Mouse (Mus musculus): Measurements from ENCODE around the gene Thy1. TPM values are rescaled to one million over a fixed set of nuclear protein-coding genes. Genes with fewer than 3 reads are reported as not detected.
A peak's percentile ranks its signal among the peaks of the same experiment; 100 is the strongest.

Gene Thy1
- polyA plus RNA-seq, 1 experiment from 2014 or later: 1.6 TPM

- Histone ChIP-seq H3K9me3 (no peaks in the 10 kb centered on the region), H3K9ac (no peak overlapping the region), H3K27me3 (peaks cover 14% of the 10 kb centered on the region), H3K27ac (no peak overlapping the region), H3K4me3 (no peak overlapping the region), H3K4me1 (peaks cover 14% of the 10 kb centered on the region), H3K36me3 (no peaks in the 10 kb centered on the region), H3K4me2 (replicated peaks) (no peak overlapping the region)
- ATAC-seq (ENCODE audit: insufficient number of reproducible peaks, insufficient read depth, low FRiP score, low TSS enrichment): no peak
- WGBS: 84% methylated on average over 8 of the region's 8 CpGs
These were observed 6.4 kb downstream of the Thy1 start for GRCm38 (mm10) chr9:44049381-44050165.

- no peak for ATAC-seq (ENCODE audit: insufficient number of reproducible peaks, insufficient read depth, low FRiP score, low TSS enrichment)
- Histone ChIP-seq H3K9ac (no peak overlapping the region), H3K36me3 (no peaks in the 10 kb centered on the region), H3K4me2 (replicated peaks) (no peak overlapping the region), H3K4me3 (no peak overlapping the region), H3K27me3 (no peaks in the 10 kb centered on the region), H3K27ac (no peak overlapping the region), H3K9me3 (no peaks in the 10 kb centered on the region), H3K4me1 (0 out of 2 replicates have a peak, but pooled peaks cover 5% of the 10 kb centered on the region)
- WGBS: 57% methylated on average over 3 of the region's 3 CpGs
These were observed 9.7 kb downstream of the Thy1 start for GRCm38 (mm10) chr9:44052855-44053254.

- Histone ChIP-seq H3K4me3 (no peak overlapping the region), H3K9ac (no peak overlapping the region), H3K9me3 (no peaks in the 10 kb centered on the region), H3K4me1 (no peaks in the 10 kb centered on the region), H3K27ac (no peak overlapping the region), H3K36me3 (no peaks in the 10 kb centered on the region), H3K4me2 (replicated peaks) (no peak overlapping the region), H3K27me3 (no peaks in the 10 kb centered on the region)
- 75% methylated on average over 1 of the region's 1 CpGs for WGBS
- no peak for ATAC-seq (ENCODE audit: insufficient number of reproducible peaks, insufficient read depth, low FRiP score, low TSS enrichment)
These were observed 10.8 kb downstream of the Thy1 start for GRCm38 (mm10) chr9:44053936-44054335.

- WGBS: 87% methylated on average over 6 of the region's 6 CpGs
- H3K4me2 ChIP-seq (replicated peaks): no peak overlapping the region
These were observed 15.4 kb downstream of the Thy1 start for GRCm38 (mm10) chr9:44058606-44059005.

GRCm38 (mm10) chr9:44065177-44065576, 22.0 kb downstream of the Thy1 start:
- Histone ChIP-seq H3K27ac (no peak overlapping the region), H3K9ac (no peak overlapping the region), H3K9me3 (no peaks in the 10 kb centered on the region), H3K4me1 (peaks cover 7% of the 10 kb centered on the region; the same call in 1 of the 2 replicates), H3K36me3 (no peaks in the 10 kb centered on the region), H3K27me3 (no peaks in the 10 kb centered on the region), H3K4me3 (no peak overlapping the region), H3K4me2 (replicated peaks) (no peak overlapping the region)
- no peak for ATAC-seq (ENCODE audit: insufficient number of reproducible peaks, insufficient read depth, low FRiP score, low TSS enrichment)
- WGBS: 40% methylated on average over 1 of the region's 1 CpGs

More at GRCm38 (mm10) chr9:44058606-44059005, 15.4 kb downstream of the Thy1 start:
- Histone ChIP-seq H3K4me3 (no peak overlapping the region), H3K4me1 (no peaks in the 10 kb centered on the region), H3K9ac (no peak overlapping the region), H3K9me3 (no peaks in the 10 kb centered on the region), H3K27ac (no peak overlapping the region), H3K36me3 (no peaks in the 10 kb centered on the region), H3K27me3 (no peaks in the 10 kb centered on the region)
- no peak for ATAC-seq (ENCODE audit: insufficient number of reproducible peaks, insufficient read depth, low FRiP score, low TSS enrichment)

GRCm38 (mm10) chr9:44066785-44067225, 23.6 kb downstream of the Thy1 start, which contains the start of gene Usp2:
Gene Usp2 (plus strand): TSS chr9:44067021.
- Histone ChIP-seq H3K27ac (no peak within 1 kb of the TSS), H3K9ac (peak within 1 kb of the TSS; percentile 52), H3K4me1 (peaks cover 20% of the 10 kb centered on the region), H3K4me3 (peak within 1 kb of the TSS; percentile 49), H3K36me3 (no peaks in the 10 kb centered on the region), H3K4me2 (replicated peaks) (peak within 1 kb of the TSS; percentile 87), H3K9me3 (no peaks in the 10 kb centered on the region), H3K27me3 (no peaks in the 10 kb centered on the region)
- WGBS: under 1% methylated on average over 38 of the region's 38 CpGs
- ATAC-seq (ENCODE audit: insufficient number of reproducible peaks, insufficient read depth, low FRiP score, low TSS enrichment): peak; percentile 91

- Histone ChIP-seq H3K27ac (no peak overlapping the region), H3K9me3 (no peaks in the 10 kb centered on the region), H3K4me3 (peak overlapping the region; percentile 49), H3K36me3 (no peaks in the 10 kb centered on the region), H3K27me3 (no peaks in the 10 kb centered on the region), H3K9ac (peak overlapping the region; percentile 52), H3K4me2 (replicated peaks) (peak overlapping the region; percentile 87), H3K4me1 (peaks cover 26% of the 10 kb centered on the region)
- 4% methylated on average over 15 of the region's 15 CpGs for WGBS
- ATAC-seq (ENCODE audit: insufficient number of reproducible peaks, insufficient read depth, low FRiP score, low TSS enrichment): peak; percentile 45; the same call in 1 of the 2 replicates
These were observed 24.2 kb downstream of the Thy1 start for GRCm38 (mm10) chr9:44067241-44067959.

- no peak for ATAC-seq (ENCODE audit: insufficient number of reproducible peaks, insufficient read depth, low FRiP score, low TSS enrichment)
- Histone ChIP-seq H3K36me3 (no peaks in the 10 kb centered on the region), H3K4me3 (no peak overlapping the region), H3K27me3 (no peaks in the 10 kb centered on the region), H3K9me3 (no peaks in the 10 kb centered on the region), H3K4me2 (replicated peaks) (peak overlapping the region; percentile 87), H3K9ac (no peak overlapping the region), H3K4me1 (peaks cover 27% of the 10 kb centered on the region), H3K27ac (no peak overlapping the region)
- WGBS: 83% methylated on average over 6 of the region's 6 CpGs
These were observed 24.8 kb downstream of the Thy1 start for GRCm38 (mm10) chr9:44067960-44068330.

- Histone ChIP-seq H3K4me1 (peaks cover 27% of the 10 kb centered on the region), H3K4me2 (replicated peaks) (no peak overlapping the region), H3K9me3 (no peaks in the 10 kb centered on the region), H3K9ac (no peak overlapping the region), H3K27ac (no peak overlapping the region), H3K36me3 (no peaks in the 10 kb centered on the region), H3K27me3 (no peaks in the 10 kb centered on the region), H3K4me3 (no peak overlapping the region)
- WGBS: 12% methylated on average over 7 of the region's 7 CpGs
- no peak for ATAC-seq (ENCODE audit: insufficient number of reproducible peaks, insufficient read depth, low FRiP score, low TSS enrichment)
These were observed 26.1 kb downstream of the Thy1 start for GRCm38 (mm10) chr9:44069252-44069651.

GRCm38 (mm10) chr9:44070113-44070843, 27.1 kb downstream of the Thy1 start:
- no peak overlapping the region for H3K9ac ChIP-seq
- 61% methylated on average over 14 of the region's 14 CpGs for WGBS
- H3K27me3 ChIP-seq: no peaks in the 10 kb centered on the region

GRCm38 (mm10) chr9:44070844-44071231, 27.7 kb downstream of the Thy1 start:
- Histone ChIP-seq H3K9me3 (no peaks in the 10 kb centered on the region), H3K4me1 (peaks cover 27% of the 10 kb centered on the region), H3K9ac (no peak overlapping the region), H3K27ac (no peak overlapping the region), H3K4me2 (replicated peaks) (no peak overlapping the region; the same call in 1 of the 2 replicates), H3K36me3 (no peaks in the 10 kb centered on the region), H3K4me3 (no peak overlapping the region), H3K27me3 (no peaks in the 10 kb centered on the region)
- ATAC-seq (ENCODE audit: insufficient number of reproducible peaks, insufficient read depth, low FRiP score, low TSS enrichment): no peak
- WGBS: 22% methylated on average over 8 of the region's 8 CpGs

More at GRCm38 (mm10) chr9:44070113-44070843, 27.1 kb downstream of the Thy1 start:
- H3K4me3 ChIP-seq: no peak overlapping the region
- ATAC-seq (ENCODE audit: insufficient number of reproducible peaks, insufficient read depth, low FRiP score, low TSS enrichment): no peak
- no peak overlapping the region; the same call in 1 of the 2 replicates for H3K4me2 ChIP-seq (replicated peaks)
- H3K9me3 ChIP-seq: no peaks in the 10 kb centered on the region
- H3K36me3 ChIP-seq: no peaks in the 10 kb centered on the region
- H3K4me1 ChIP-seq: peaks cover 27% of the 10 kb centered on the region
- H3K27ac ChIP-seq: no peak overlapping the region

Data from embryonic facial prominence, embryonic 12.5 days (tissue).